Mouse (Mus musculus) embryo, embryonic 11 days (tissue): ENCODE data around the gene Prr12.

Experiments
- DNase-seq: peaks from one replicate; pipeline ENCODE4 v3.0.0-alpha.2; 2015

Prr12 gene

GRCm38 (mm10) chr7:45019031-45019571 is 33.6 kb downstream of the Prr12 start:
- no peak for DNase-seq

GRCm38 (mm10) chr7:45017242-45018061 is 35.2 kb downstream of the Prr12 start, which contains the start of gene Rras:
TSS of gene Rras (plus strand) at chr7:45017961.
- peak; percentile 97 for DNase-seq

- DNase-seq: no peak
Measured at GRCm38 (mm10) chr7:45016761-45017160, 35.9 kb downstream of the Prr12 start.

GRCm38 (mm10) chr7:45015957-45016612 is 36.6 kb downstream of the Prr12 start, which contains the start of gene Scaf1:
TSS of gene Scaf1 (minus strand) at chr7:45016363.
- DNase-seq: peak; percentile 99

GRCm38 (mm10) chr7:45015344-45015956 is 37.2 kb downstream of the Prr12 start:
- no peak for DNase-seq

- DNase-seq: no peak
Measured at GRCm38 (mm10) chr7:45014096-45014451, 38.6 kb downstream of the Prr12 start.

GRCm38 (mm10) chr7:45013366-45014095 is 39.1 kb downstream of the Prr12 start:
- DNase-seq: no peak

- DNase-seq: no peak
Measured at GRCm38 (mm10) chr7:45012824-45013223, 39.9 kb downstream of the Prr12 start.

GRCm38 (mm10) chr7:45012011-45012410 is 40.7 kb downstream of the Prr12 start:
- no peak for DNase-seq

GRCm38 (mm10) chr7:45008411-45008810 is 44.3 kb downstream of the Prr12 start:
- no peak for DNase-seq

- DNase-seq: no peak
Measured at GRCm38 (mm10) chr7:45007846-45008245, 44.8 kb downstream of the Prr12 start.

GRCm38 (mm10) chr7:45007141-45007540 is 45.5 kb downstream of the Prr12 start:
- no peak for DNase-seq

GRCm38 (mm10) chr7:45006503-45006902 is 46.2 kb downstream of the Prr12 start:
- DNase-seq: no peak

- no peak for DNase-seq
Measured at GRCm38 (mm10) chr7:45005321-45005992, 47.2 kb downstream of the Prr12 start.

GRCm38 (mm10) chr7:45004546-45004945 is 48.1 kb downstream of the Prr12 start:
- DNase-seq: peak; percentile 28

- no peak for DNase-seq
Measured at GRCm38 (mm10) chr7:45002440-45002839, 50.2 kb downstream of the Prr12 start.

GRCm38 (mm10) chr7:45000539-45001114 is 52.1 kb downstream of the Prr12 start:
- no peak for DNase-seq

- DNase-seq: no peak
Measured at GRCm38 (mm10) chr7:44999753-45000152, 52.9 kb downstream of the Prr12 start.

- peak; percentile 61 for DNase-seq
Measured at GRCm38 (mm10) chr7:44998501-44998955, 54.2 kb downstream of the Prr12 start, which contains the start of gene Bcl2l12. TSS of gene Bcl2l12 (minus strand) at chr7:44998712.

GRCm38 (mm10) chr7:44997940-44998428 is 54.7 kb downstream of the Prr12 start:
- DNase-seq: no peak

- peak; percentile 98 for DNase-seq
Measured at GRCm38 (mm10) chr7:44997231-44997939, 55.3 kb downstream of the Prr12 start, which contains the start of gene Irf3. TSS of gene Irf3 (plus strand) at chr7:44997648.
